In the genomic region with DNA sequence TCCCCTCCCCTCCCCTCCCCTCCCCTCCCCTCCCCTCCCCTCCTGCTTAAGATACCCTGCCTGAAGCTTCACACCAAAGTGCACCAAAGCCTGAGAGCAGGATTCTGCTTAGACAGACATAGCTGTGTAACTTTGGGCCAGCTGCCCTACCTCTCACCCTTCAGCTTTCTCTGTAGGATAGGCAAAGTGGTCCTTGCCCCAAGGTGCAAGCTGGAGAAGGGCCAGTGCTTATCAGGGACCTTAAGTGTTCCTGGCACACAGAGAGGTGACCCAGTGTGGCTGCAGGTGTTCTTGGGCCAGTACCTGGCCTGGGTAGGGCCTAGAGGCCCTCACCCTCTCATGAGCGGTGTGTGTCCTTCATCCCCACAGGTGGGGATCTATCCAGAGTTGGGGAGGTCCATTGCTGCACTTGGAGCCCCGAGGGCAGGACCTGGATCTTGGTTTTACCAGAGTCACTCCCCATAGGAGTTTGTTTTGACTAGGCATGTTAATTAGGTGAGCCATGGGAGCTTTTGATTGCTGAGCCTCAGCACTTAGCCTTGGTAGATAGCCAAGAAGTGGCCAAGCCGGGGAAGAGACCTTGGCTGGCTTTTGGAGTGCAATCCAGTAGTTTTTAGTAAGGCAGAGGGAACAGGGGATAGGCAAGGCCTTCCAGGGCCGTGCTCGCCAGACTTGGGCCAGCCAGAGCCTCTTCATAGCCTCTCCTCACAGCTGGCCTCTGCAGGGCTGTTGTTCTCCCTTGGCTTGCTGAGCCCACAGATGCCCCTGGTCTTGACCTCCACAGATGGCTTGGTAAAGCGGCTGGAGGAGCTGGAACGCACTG, we compare ENCODE assay signal across 11 mouse cellular contexts. TPM values are rescaled to one million over a fixed set of nuclear protein-coding genes. Genes with fewer than 3 reads are reported as not detected.
DNase-seq lines count a peak whose midpoint lies in the region; ATAC-seq lines count a peak whose summit lies in the region.
"Had no signal": no experiment of that assay in that cellular context is flagged by ENCODE, and none has a peak within 500 bp of the region (broad histone marks: within the 10 kb centered on the region; RNA-seq: fewer than 3 reads in every experiment).

No protein-coding gene starts in this region.

- no peak overlapping the region for H3K4me2 ChIP-seq in forebrain, embryonic 15.5 days (replicated peaks)
- no peak overlapping the region for H3K4me2 ChIP-seq in forebrain, embryonic 14.5 days (ENCODE audit: low read length)
- H3K4me2 ChIP-seq in midbrain, embryonic 11.5 days = no peak overlapping the region
- H3K4me2 ChIP-seq in midbrain, embryonic 14.5 days (ENCODE audit: low read length) = no peak overlapping the region
- no peak overlapping the region for H3K4me2 ChIP-seq in intestine, embryonic 16.5 days (ENCODE audit: low read depth, low read length)

- ATAC-seq in forebrain, embryonic 15.5 days (replicated peaks) = no peak
- ATAC-seq in forebrain, embryonic 14.5 days = no peak
- no peak for ATAC-seq in midbrain, embryonic 11.5 days (ENCODE audit: low FRiP score)
- no peak for ATAC-seq in midbrain, embryonic 14.5 days (ENCODE audit: low FRiP score, low TSS enrichment)
- no peak for ATAC-seq in intestine, embryonic 16.5 days

- peaks cover 18% of the 10 kb centered on the region for H3K4me1 ChIP-seq in forebrain, embryonic 15.5 days
- no peaks in the 10 kb centered on the region for H3K4me1 ChIP-seq in forebrain, embryonic 14.5 days (ENCODE audit: control insufficient read depth, insufficient read depth, low read length)
- peaks cover 7% of the 10 kb centered on the region for H3K4me1 ChIP-seq in midbrain, embryonic 11.5 days (ENCODE audit: control insufficient read depth, insufficient read depth, low read length)
- H3K4me1 ChIP-seq in midbrain, embryonic 14.5 days (ENCODE audit: control insufficient read depth, insufficient read depth, low read length) = 0 out of 2 replicates have a peak, but pooled peaks cover 3% of the 10 kb centered on the region
- no peaks in the 10 kb centered on the region; the same call in none of the 2 replicates for H3K4me1 ChIP-seq in intestine, embryonic 16.5 days (ENCODE audit: control insufficient read depth, insufficient read depth, low read length)

- H3K4me3 ChIP-seq in forebrain, embryonic 15.5 days = no peak overlapping the region
- no peak overlapping the region for H3K4me3 ChIP-seq in forebrain, embryonic 14.5 days (ENCODE audit: low read depth, low read length)
- H3K4me3 ChIP-seq in midbrain, embryonic 11.5 days (ENCODE audit: low read depth, low read length) = no peak overlapping the region
- H3K4me3 ChIP-seq in midbrain, embryonic 14.5 days (replicated peaks; ENCODE audit: low read depth, low read length) = no peak overlapping the region
- no peak overlapping the region for H3K4me3 ChIP-seq in intestine, embryonic 16.5 days (ENCODE audit: low read length)

- H3K36me3 ChIP-seq in forebrain, embryonic 15.5 days = peaks cover 57% of the 10 kb centered on the region
- H3K36me3 ChIP-seq in forebrain, embryonic 14.5 days (ENCODE audit: control insufficient read depth, insufficient read depth, low read length) = peaks cover 67% of the 10 kb centered on the region
- H3K36me3 ChIP-seq in midbrain, embryonic 11.5 days (ENCODE audit: control insufficient read depth, insufficient read depth, low read length) = peaks cover 13% of the 10 kb centered on the region
- peaks cover 83% of the 10 kb centered on the region for H3K36me3 ChIP-seq in midbrain, embryonic 14.5 days (ENCODE audit: control insufficient read depth, insufficient read depth, low read length)
- H3K36me3 ChIP-seq in intestine, embryonic 16.5 days (ENCODE audit: control insufficient read depth, insufficient read depth, low read length) = peaks cover 31% of the 10 kb centered on the region

- DNase-seq in forebrain, embryonic 14.5 days (ENCODE audit: low spot score) = no peak
- no peak for DNase-seq in midbrain, embryonic 11.5 days (ENCODE audit: low spot score, missing footprints)
- DNase-seq in midbrain, embryonic 14.5 days = no peak
- peak; percentile 40 for DNase-seq in skeletal muscle tissue, adult 2 months (ENCODE audit: low read depth, low spot score)
- DNase-seq in layer of hippocampus, adult 18-20 months (ENCODE audit: low spot score in 2 of 2) = no peak
- no peak for DNase-seq in gastrocnemius, postnatal 14 days
- DNase-seq: cerebellum, adult 9-10 months; left cerebral cortex, postnatal 4 days had no signal

- no peak overlapping the region for H3K9ac ChIP-seq in forebrain, embryonic 15.5 days (replicated peaks)
- no peak overlapping the region for H3K9ac ChIP-seq in forebrain, embryonic 14.5 days (ENCODE audit: low read length)
- no peak overlapping the region for H3K9ac ChIP-seq in midbrain, embryonic 11.5 days (ENCODE audit: low read length)
- no peak overlapping the region for H3K9ac ChIP-seq in midbrain, embryonic 14.5 days (replicated peaks; ENCODE audit: low read length)
- H3K9ac ChIP-seq in intestine, embryonic 16.5 days (ENCODE audit: low read depth, low read length) = no peak overlapping the region

- intact Hi-C loops in gastrocnemius, postnatal 14 days (cut with DNase I; ENCODE audit: low total_unique reads) = no loop called here

- peak overlapping the region; percentile 41 for H3K27ac ChIP-seq in forebrain, embryonic 15.5 days (replicated peaks)
- H3K27ac ChIP-seq in forebrain, embryonic 14.5 days (ENCODE audit: low read depth, low read length) = no peak overlapping the region
- peak overlapping the region; percentile 25; the same call in 1 of the 2 replicates for H3K27ac ChIP-seq in midbrain, embryonic 11.5 days (ENCODE audit: low read depth, low read length)
- no peak overlapping the region for H3K27ac ChIP-seq in midbrain, embryonic 14.5 days (replicated peaks; ENCODE audit: low read depth, low read length)
- 0 out of 2 replicates have a peak overlapping the region, but pooled peaks have one; percentile 17 for H3K27ac ChIP-seq in intestine, embryonic 16.5 days (ENCODE audit: low read length)

- WGBS in forebrain, embryonic 15.5 days = 76% methylated on average over 7 of the region's 7 CpGs
- WGBS in forebrain, embryonic 14.5 days = 84% methylated on average over 7 of the region's 7 CpGs
- WGBS in midbrain, embryonic 11.5 days = 78% methylated on average over 7 of the region's 7 CpGs
- whole genome bisulfite sequencing in midbrain, embryonic 14.5 days = 74% methylated on average over 7 of the region's 7 CpGs
- 78% methylated on average over 7 of the region's 7 CpGs for WGBS in intestine, embryonic 16.5 days

- no peaks in the 10 kb centered on the region for H3K9me3 ChIP-seq in forebrain, embryonic 15.5 days
- H3K9me3 ChIP-seq in forebrain, embryonic 14.5 days (replicated peaks; ENCODE audit: control insufficient read depth, low read length) = no peaks in the 10 kb centered on the region
- H3K9me3 ChIP-seq in midbrain, embryonic 11.5 days (ENCODE audit: control insufficient read depth, low read length) = no peaks in the 10 kb centered on the region
- no peaks in the 10 kb centered on the region for H3K9me3 ChIP-seq in midbrain, embryonic 14.5 days (ENCODE audit: control insufficient read depth, low read length)
- no peaks in the 10 kb centered on the region for H3K9me3 ChIP-seq in intestine, embryonic 16.5 days (ENCODE audit: control insufficient read depth, low read length)

- no peaks in the 10 kb centered on the region for H3K27me3 ChIP-seq in forebrain, embryonic 15.5 days
- no peaks in the 10 kb centered on the region for H3K27me3 ChIP-seq in forebrain, embryonic 14.5 days (replicated peaks; ENCODE audit: control insufficient read depth, insufficient read depth, low read length)
- no peaks in the 10 kb centered on the region for H3K27me3 ChIP-seq in midbrain, embryonic 11.5 days (ENCODE audit: control insufficient read depth, insufficient read depth, low read length)
- H3K27me3 ChIP-seq in midbrain, embryonic 14.5 days (ENCODE audit: control insufficient read depth, insufficient read depth, low read length) = no peaks in the 10 kb centered on the region
- H3K27me3 ChIP-seq in intestine, embryonic 16.5 days (replicated peaks; ENCODE audit: control insufficient read depth, insufficient read depth, low read length) = no peaks in the 10 kb centered on the region

RNA-seq across cellular contexts. Expression of a gene that starts 10.3 kb away (rescaled TPM):
- 0.36 and 0.81 TPM in 2 replicates for polyA plus RNA-seq in forebrain, embryonic 15.5 days (2015; fragmentation: Nextera tagmentation; extraction: Ambion mirVana)
- 0.60 and 0.83 TPM in 2 replicates for polyA plus RNA-seq in forebrain, embryonic 14.5 days (2014; fragmentation: Nextera tagmentation; extraction: Ambion mirVana)
- polyA plus RNA-seq in midbrain, embryonic 11.5 days (2014; fragmentation: Nextera tagmentation; extraction: Ambion mirVana) = 0.14 and 0.15 TPM in 2 replicates
- polyA plus RNA-seq in midbrain, embryonic 14.5 days (2014; fragmentation: Nextera tagmentation; extraction: Ambion mirVana) = 0.28 and 0.34 TPM in 2 replicates
- polyA plus RNA-seq in intestine, embryonic 16.5 days (2015; fragmentation: Nextera tagmentation; extraction: Ambion mirVana) = 0.07 TPM in 1 of 2 replicates, not detected in the other
- total RNA-seq in layer of hippocampus, adult 18-20 months (2021) = under 1 TPM; 0.18 to 0.25 TPM
- under 1 TPM; 0.12 to 0.38 TPM for total RNA-seq in gastrocnemius, postnatal 14 days (2021)
- total RNA-seq: left cerebral cortex, postnatal 4 days had no signal
- polyA plus RNA-seq: testis, adult 2 months had no signal

RNA-seq across cellular contexts. Expression of a gene that starts 15.1 kb away (rescaled TPM):
- polyA plus RNA-seq in forebrain, embryonic 15.5 days (2015; fragmentation: Nextera tagmentation; extraction: Ambion mirVana) = 0.97 and 1.1 TPM in 2 replicates
- polyA plus RNA-seq in forebrain, embryonic 14.5 days (2014; fragmentation: Nextera tagmentation; extraction: Ambion mirVana) = 0.69 and 0.98 TPM in 2 replicates
- polyA plus RNA-seq in midbrain, embryonic 11.5 days (2014; fragmentation: Nextera tagmentation; extraction: Ambion mirVana) = 0.12 and 0.57 TPM in 2 replicates
- polyA plus RNA-seq in midbrain, embryonic 14.5 days (2014; fragmentation: Nextera tagmentation; extraction: Ambion mirVana) = 1.6 TPM in 2 replicates
- polyA plus RNA-seq in intestine, embryonic 16.5 days (2015; fragmentation: Nextera tagmentation; extraction: Ambion mirVana) = 0.29 and 0.32 TPM in 2 replicates
- total RNA-seq in layer of hippocampus, adult 18-20 months (2021) = under 1 TPM in 1 of 2 experiments, not detected in 1; 0.28 TPM
- total RNA-seq in gastrocnemius, postnatal 14 days (2021) = under 1 TPM; 0.29 to 0.38 TPM

RNA-seq across cellular contexts. Expression of a gene that starts 15.3 kb away (rescaled TPM):
- 78.5 and 85.1 TPM in 2 replicates for polyA plus RNA-seq in forebrain, embryonic 15.5 days (2015; fragmentation: Nextera tagmentation; extraction: Ambion mirVana)
- 36.9 and 45.3 TPM in 2 replicates for polyA plus RNA-seq in forebrain, embryonic 14.5 days (2014; fragmentation: Nextera tagmentation; extraction: Ambion mirVana)
- 18.7 and 21.1 TPM in 2 replicates for polyA plus RNA-seq in midbrain, embryonic 11.5 days (2014; fragmentation: Nextera tagmentation; extraction: Ambion mirVana)
- 47.7 and 74.3 TPM in 2 replicates for polyA plus RNA-seq in midbrain, embryonic 14.5 days (2014; fragmentation: Nextera tagmentation; extraction: Ambion mirVana)
- polyA plus RNA-seq in intestine, embryonic 16.5 days (2015; fragmentation: Nextera tagmentation; extraction: Ambion mirVana) = 51.2 and 56.2 TPM in 2 replicates
- 10 to 100 TPM; 44.4 to 46.4 TPM for total RNA-seq in layer of hippocampus, adult 18-20 months (2021)
- total RNA-seq in gastrocnemius, postnatal 14 days (2021) = 10 to 100 TPM; 22.3 to 26.3 TPM

RNA-seq across cellular contexts. Expression of a gene that starts 41.1 kb away (rescaled TPM):
- 1.9 and 3.6 TPM in 2 replicates for polyA plus RNA-seq in forebrain, embryonic 15.5 days (2015; fragmentation: Nextera tagmentation; extraction: Ambion mirVana)
- polyA plus RNA-seq in forebrain, embryonic 14.5 days (2014; fragmentation: Nextera tagmentation; extraction: Ambion mirVana) = 1.4 and 2.6 TPM in 2 replicates
- 0.27 and 1.5 TPM in 2 replicates for polyA plus RNA-seq in midbrain, embryonic 11.5 days (2014; fragmentation: Nextera tagmentation; extraction: Ambion mirVana)
- polyA plus RNA-seq in midbrain, embryonic 14.5 days (2014; fragmentation: Nextera tagmentation; extraction: Ambion mirVana) = 1.9 and 2.0 TPM in 2 replicates
- 13.6 and 17.9 TPM in 2 replicates for polyA plus RNA-seq in intestine, embryonic 16.5 days (2015; fragmentation: Nextera tagmentation; extraction: Ambion mirVana)
- total RNA-seq in layer of hippocampus, adult 18-20 months (2021) = 1 to 10 TPM; 1.9 to 4.8 TPM
- total RNA-seq in gastrocnemius, postnatal 14 days (2021) = 1 to 10 TPM in 1 of 2 experiments, under 1 TPM in 1; 0.69 to 4.0 TPM

Comparison
In these comparisons a context has a peak if more than half of its experiments do, and no peak if none do; other contexts are left out.
1. H3K27ac ChIP-seq: peak in forebrain, embryonic 15.5 days (single experiment), midbrain, embryonic 11.5 days (single experiment) and intestine, embryonic 16.5 days (single experiment); none in forebrain, embryonic 14.5 days (single experiment) and midbrain, embryonic 14.5 days (single experiment).